Mouse (Mus musculus): ENCODE measurements at regions not wholly inside any gene's neighbourhood (a gene's known extent, or its start where the extent isn't known, plus 50 kb on each side); places are given as distances from the start of the nearest gene placed in this dataset.

DNA sequence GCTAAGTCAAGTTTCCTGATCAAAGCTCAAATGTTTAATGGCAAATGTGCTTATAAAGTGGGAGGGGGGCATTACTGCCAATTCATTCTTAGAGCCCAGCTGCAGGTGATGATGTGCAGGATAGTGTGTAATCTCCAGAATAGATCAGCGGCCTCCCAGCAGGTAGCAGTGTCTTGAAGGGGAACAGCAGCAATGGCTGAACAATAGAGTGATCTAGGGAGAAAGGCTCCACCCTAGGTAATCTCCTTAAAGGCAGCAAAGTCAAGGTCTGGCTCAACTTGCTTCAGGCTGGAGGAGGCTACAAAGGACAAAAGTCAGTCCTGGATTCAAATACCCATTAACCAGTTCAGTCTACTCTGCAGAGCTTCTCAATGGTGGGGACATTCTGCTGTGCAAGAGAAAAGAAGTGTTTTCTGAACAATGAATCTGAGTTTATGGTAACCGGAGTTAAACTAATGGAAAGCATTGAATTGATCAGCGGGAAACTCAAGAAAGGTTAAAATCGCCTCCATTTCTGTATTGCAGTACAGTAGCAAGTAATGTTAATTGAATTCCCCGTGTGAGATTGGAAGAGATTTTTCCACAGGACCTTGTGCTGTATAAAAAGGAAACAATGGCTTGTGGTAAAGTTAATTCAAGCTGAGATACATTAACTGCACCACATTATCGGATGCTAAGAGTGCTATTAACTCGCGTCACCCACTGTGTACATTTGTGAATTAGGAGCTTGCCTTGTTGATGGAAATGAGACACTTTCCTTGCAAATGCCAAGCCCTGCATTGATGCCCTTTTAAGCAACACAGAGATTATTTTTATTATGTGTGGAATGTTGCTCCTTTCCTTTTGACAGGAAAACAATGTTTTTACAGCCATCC lies 1793.7 kb downstream of the Stim2 start:
- 73% methylated on average over 8 of the region's 8 CpGs for WGBS
- DNase-seq (ENCODE audit: low spot score) (no peak), ATAC-seq (replicated peaks; ENCODE audit: low FRiP score, low read depth) (no peak)
- TF ChIP-seq CTCF (IDR thresholded peaks at IDR 0.05; ENCODE audit: low read depth) = no peak
- Histone ChIP-seq H3K9ac (ENCODE audit: low read depth, low read length) (no peak overlapping the region), H3K4me3 (replicated peaks; ENCODE audit: low read depth, low read length) (no peak overlapping the region), H3K36me3 (ENCODE audit: insufficient read depth, low read length) (no peaks in the 10 kb centered on the region), H3K4me2 (ENCODE audit: low read length) (no peak overlapping the region), H3K27ac (no peak overlapping the region), H3K9me3 (replicated peaks; ENCODE audit: low read length) (no peaks in the 10 kb centered on the region), H3K4me1 (replicated peaks; ENCODE audit: insufficient read depth, low read length) (no peaks in the 10 kb centered on the region), H3K27me3 (ENCODE audit: insufficient read depth, low read length) (no peaks in the 10 kb centered on the region)

DNA sequence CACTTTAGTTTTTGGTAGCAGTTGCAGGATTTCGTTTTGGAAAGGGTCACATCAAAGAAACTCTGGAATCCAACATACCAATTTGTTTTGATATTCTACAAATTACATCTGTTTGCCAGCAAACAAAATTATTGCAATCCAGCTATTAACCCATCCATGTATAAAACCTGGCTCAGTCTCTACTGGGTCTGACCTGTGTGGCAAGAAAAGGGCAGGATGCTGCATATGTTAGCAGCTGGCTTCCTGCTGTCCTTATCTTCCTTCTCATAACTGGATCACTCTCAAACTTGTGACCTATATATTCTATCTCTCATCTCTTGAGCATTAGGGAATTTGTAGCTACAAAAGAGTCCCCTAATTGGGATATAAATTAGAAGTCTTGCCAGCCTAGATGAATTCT lies 1794.4 kb downstream of the Stim2 start:
- no peaks in the 10 kb centered on the region for H3K9me3 ChIP-seq (replicated peaks; ENCODE audit: low read length)
- TF ChIP-seq CTCF (IDR thresholded peaks at IDR 0.05; ENCODE audit: low read depth) = no peak
- DNase-seq (ENCODE audit: low spot score) (no peak), ATAC-seq (replicated peaks; ENCODE audit: low FRiP score, low read depth) (no peak)
- H3K4me1 ChIP-seq (replicated peaks; ENCODE audit: insufficient read depth, low read length) = no peaks in the 10 kb centered on the region
- H3K27ac ChIP-seq = no peak overlapping the region
- H3K4me2 ChIP-seq (ENCODE audit: low read length) = no peak overlapping the region
- H3K36me3 ChIP-seq (ENCODE audit: insufficient read depth, low read length) = no peaks in the 10 kb centered on the region
- no peak overlapping the region for H3K9ac ChIP-seq (ENCODE audit: low read depth, low read length)
- WGBS = 32% methylated on average over 1 of the region's 1 CpGs
- no peak overlapping the region for H3K4me3 ChIP-seq (replicated peaks; ENCODE audit: low read depth, low read length)
- H3K27me3 ChIP-seq (ENCODE audit: insufficient read depth, low read length) = no peaks in the 10 kb centered on the region
